9 mouse cellular contexts compared by ENCODE assay signal in genomic region chr8:104050694-104051539, GRCm38 (mm10). TPM values are rescaled to one million over a fixed set of nuclear protein-coding genes. Genes with fewer than 3 reads are reported as not detected.
DNase-seq lines count a peak whose midpoint lies in the region; ATAC-seq and TF ChIP-seq lines count a peak whose summit lies in the region.
"Had no signal": no experiment of that assay in that cellular context is flagged by ENCODE, and none has a peak within 500 bp of the region (broad histone marks: within the 10 kb centered on the region; RNA-seq: fewer than 3 reads in every experiment).

No protein-coding gene starts in this region.

- peak overlapping the region; percentile 33; the same call in 1 of the 2 replicates for H3K4me2 ChIP-seq in heart, embryonic 13.5 days
- H3K4me2 ChIP-seq in kidney, postnatal 0 days (ENCODE audit: low read length), result peak overlapping the region; percentile 11; the same call in 1 of the 2 replicates
- H3K4me2 ChIP-seq in liver, embryonic 13.5 days, result no peak overlapping the region
- no peak overlapping the region for H3K4me2 ChIP-seq in neural tube, embryonic 14.5 days (ENCODE audit: low read depth, low read length)

- WGBS in heart, embryonic 13.5 days, result 28% methylated on average over 15 of the region's 15 CpGs
- WGBS in kidney, postnatal 0 days, result 24% methylated on average over 15 of the region's 15 CpGs
- 24% methylated on average over 15 of the region's 15 CpGs for WGBS in liver, embryonic 13.5 days (ENCODE audit: insufficient replicate concordance)
- 34% methylated on average over 15 of the region's 15 CpGs for WGBS in neural tube, embryonic 14.5 days

- H3K27me3 ChIP-seq in heart, embryonic 13.5 days (replicated peaks), result no peaks in the 10 kb centered on the region; the same call in 1 of the 2 replicates
- no peaks in the 10 kb centered on the region for H3K27me3 ChIP-seq in kidney, postnatal 0 days (ENCODE audit: insufficient read depth, low read length)
- H3K27me3 ChIP-seq in liver, embryonic 13.5 days, result no peaks in the 10 kb centered on the region
- H3K27me3 ChIP-seq in neural tube, embryonic 14.5 days (ENCODE audit: control insufficient read depth, insufficient read depth, low read length), result no peaks in the 10 kb centered on the region

- H3K27ac ChIP-seq in heart, embryonic 13.5 days (replicated peaks), result no peak overlapping the region
- H3K27ac ChIP-seq in kidney, postnatal 0 days, result no peak overlapping the region
- no peak overlapping the region for H3K27ac ChIP-seq in liver, embryonic 13.5 days
- no peak overlapping the region for H3K27ac ChIP-seq in neural tube, embryonic 14.5 days (ENCODE audit: low read depth, low read length)

- no peaks in the 10 kb centered on the region; the same call in 1 of the 2 replicates for H3K4me1 ChIP-seq in heart, embryonic 13.5 days
- no peaks in the 10 kb centered on the region for H3K4me1 ChIP-seq in kidney, postnatal 0 days (replicated peaks; ENCODE audit: insufficient read depth, low read length)
- no peaks in the 10 kb centered on the region for H3K4me1 ChIP-seq in liver, embryonic 13.5 days (replicated peaks)
- H3K4me1 ChIP-seq in neural tube, embryonic 14.5 days (ENCODE audit: control insufficient read depth, insufficient read depth, low read length), result no peaks in the 10 kb centered on the region

- DNase-seq in 416B (ENCODE audit: low read depth), result peak; percentile 56
- peak; percentile 78 for DNase-seq in adipocyte (ENCODE audit: low spot score)
- DNase-seq in embryo, embryonic 10 days (ENCODE audit: low spot score), result peak; percentile 77
- DNase-seq in kidney, postnatal 0 days (ENCODE audit: low spot score), result peak; percentile 89
- DNase-seq in liver, embryonic 13.5 days, result peak; percentile 8
- DNase-seq in testis, postnatal 10 days (ENCODE audit: low spot score), result peak; percentile 80

- no peak overlapping the region for H3K9ac ChIP-seq in heart, embryonic 13.5 days
- H3K9ac ChIP-seq in kidney, postnatal 0 days (ENCODE audit: low read depth, low read length), result no peak overlapping the region
- H3K9ac ChIP-seq in liver, embryonic 13.5 days, result no peak overlapping the region
- H3K9ac ChIP-seq in neural tube, embryonic 14.5 days (replicated peaks; ENCODE audit: low read depth, low read length), result no peak overlapping the region

- no peak for ATAC-seq in heart, embryonic 13.5 days (ENCODE audit: extremely low read depth, insufficient number of reproducible peaks, low FRiP score, low TSS enrichment)
- no peak; the same call in 1 of the 2 replicates for ATAC-seq in kidney, postnatal 0 days (replicated peaks; ENCODE audit: low FRiP score, low read depth)
- no peak for ATAC-seq in liver, embryonic 13.5 days (ENCODE audit: low read depth)
- peak; percentile 44 for ATAC-seq in neural tube, embryonic 14.5 days (ENCODE audit: low read depth)

- H3K36me3 ChIP-seq in heart, embryonic 13.5 days, result no peaks in the 10 kb centered on the region
- H3K36me3 ChIP-seq in kidney, postnatal 0 days (ENCODE audit: insufficient read depth, low read length), result no peaks in the 10 kb centered on the region
- no peaks in the 10 kb centered on the region for H3K36me3 ChIP-seq in liver, embryonic 13.5 days
- no peaks in the 10 kb centered on the region for H3K36me3 ChIP-seq in neural tube, embryonic 14.5 days (ENCODE audit: control insufficient read depth, insufficient read depth, low read length)

- no peak overlapping the region for H3K4me3 ChIP-seq in heart, embryonic 13.5 days
- no peak overlapping the region for H3K4me3 ChIP-seq in kidney, postnatal 0 days (replicated peaks; ENCODE audit: low read depth, low read length)
- no peak overlapping the region for H3K4me3 ChIP-seq in liver, embryonic 13.5 days (replicated peaks)
- no peak overlapping the region for H3K4me3 ChIP-seq in neural tube, embryonic 14.5 days (ENCODE audit: low read depth, low read length)
- H3K4me3 ChIP-seq: erythroblast, embryonic 14.5 days had no signal

- no peaks in the 10 kb centered on the region for H3K9me3 ChIP-seq in heart, embryonic 13.5 days
- H3K9me3 ChIP-seq in kidney, postnatal 0 days (replicated peaks; ENCODE audit: low read length), result no peaks in the 10 kb centered on the region
- H3K9me3 ChIP-seq in liver, embryonic 13.5 days (replicated peaks), result no peaks in the 10 kb centered on the region
- no peaks in the 10 kb centered on the region for H3K9me3 ChIP-seq in neural tube, embryonic 14.5 days (ENCODE audit: control insufficient read depth, low read length)

- TF ChIP-seq CTCF in kidney, postnatal 0 days (IDR thresholded peaks at IDR 0.05; ENCODE audit: low read depth), result peak; percentile 91

RNA-seq across cellular contexts. Expression of gene Cdh5, which starts 50.5 kb away (rescaled TPM):
- polyA plus RNA-seq in heart, embryonic 13.5 days (2015; fragmentation: Nextera tagmentation; extraction: Ambion mirVana), result 47.9 and 49.9 TPM in 2 replicates
- 33.4 and 35.9 TPM in 2 replicates for polyA plus RNA-seq in kidney, postnatal 0 days (2015; fragmentation: Nextera tagmentation; extraction: Ambion mirVana)
- 6.0 and 8.0 TPM in 2 replicates for polyA plus RNA-seq in liver, embryonic 13.5 days (2015; fragmentation: Nextera tagmentation; extraction: Ambion mirVana)
- polyA plus RNA-seq in neural tube, embryonic 14.5 days (2014; fragmentation: Nextera tagmentation; extraction: Ambion mirVana), result 4.2 and 16.8 TPM in 2 replicates

Comparison
In these comparisons a context has a peak if more than half of its experiments do, and no peak if none do; other contexts are left out.
1. DNase-seq: peak in every context shown above with its lines; median percentile 89 in kidney, postnatal 0 days; 80 in testis, postnatal 10 days; 78 in adipocyte; 77 in embryo, embryonic 10 days; 56 in 416B; 8 in liver, embryonic 13.5 days.
2. H3K4me2 ChIP-seq: peak in heart, embryonic 13.5 days (single experiment) and kidney, postnatal 0 days (single experiment); none in liver, embryonic 13.5 days (single experiment) and neural tube, embryonic 14.5 days (single experiment).